Mouse (Mus musculus): ENCODE results near the gene Ikzf2. TPM values are rescaled to one million over a fixed set of nuclear protein-coding genes. Genes with fewer than 3 reads are reported as not detected.

Ikzf2 gene
- 477 TPM for polyA plus RNA-seq (2017; shearing (Covaris generic))

GRCm38 (mm10) chr1:69687076-69687991, at the start of gene Ikzf2:
TSS of gene Ikzf2 (minus strand) at chr1:69687245.

Other genes with a start within 250 kb of the Ikzf2 start
- 0.40 TPM for gene Spag16, start 139.7 kb upstream of the Ikzf2 start, polyA plus RNA-seq (2017; shearing (Covaris generic))